Mouse (Mus musculus): ENCODE data around the gene Col1a1. TPM values are rescaled to one million over a fixed set of nuclear protein-coding genes. Genes with fewer than 3 reads are reported as not detected.

Col1a1 gene
- polyA plus RNA-seq (2015; fragmentation: Nextera tagmentation; extraction: Ambion mirVana) = 29.8 and 37.8 TPM in 2 replicates

- peak within 1 kb of the TSS; percentile 61 for H3K4me2 ChIP-seq (ENCODE audit: low read depth, low read length)
- DNase-seq (no peak), ATAC-seq (no peak)
- peak within 1 kb of the TSS; percentile 28 for H3K4me3 ChIP-seq (ENCODE audit: low read depth, low read length)
- TF ChIP-seq EP300 (IDR thresholded peaks at IDR 0.05; ENCODE audit: low read depth) = no peak
- no peak for TF ChIP-seq CTCF (IDR thresholded peaks at IDR 0.05; ENCODE audit: low read depth)
- no peak within 1 kb of the TSS; the same call in 1 of the 2 replicates for H3K9ac ChIP-seq (replicated peaks)
- no peaks in the 10 kb centered on the region for H3K9me3 ChIP-seq (ENCODE audit: low read length)
- H3K36me3 ChIP-seq (replicated peaks; ENCODE audit: insufficient read depth, low read length) = no peaks in the 10 kb centered on the region
- 23% methylated on average over 19 of the region's 19 CpGs for WGBS (ENCODE audit: insufficient replicate concordance)
- H3K27me3 ChIP-seq (ENCODE audit: insufficient read depth, low read length) = peaks cover 68% of the 10 kb centered on the region
- no peak within 1 kb of the TSS for H3K27ac ChIP-seq (ENCODE audit: low read depth)
- 0 out of 2 replicates have a peak, but pooled peaks cover 6% of the 10 kb centered on the region for H3K4me1 ChIP-seq (ENCODE audit: insufficient read depth)
Observed at GRCm38 (mm10) chr11:94936045-94936444, at the start of gene Col1a1. Col1a1 (plus strand) TSS chr11:94936224.

DNA sequence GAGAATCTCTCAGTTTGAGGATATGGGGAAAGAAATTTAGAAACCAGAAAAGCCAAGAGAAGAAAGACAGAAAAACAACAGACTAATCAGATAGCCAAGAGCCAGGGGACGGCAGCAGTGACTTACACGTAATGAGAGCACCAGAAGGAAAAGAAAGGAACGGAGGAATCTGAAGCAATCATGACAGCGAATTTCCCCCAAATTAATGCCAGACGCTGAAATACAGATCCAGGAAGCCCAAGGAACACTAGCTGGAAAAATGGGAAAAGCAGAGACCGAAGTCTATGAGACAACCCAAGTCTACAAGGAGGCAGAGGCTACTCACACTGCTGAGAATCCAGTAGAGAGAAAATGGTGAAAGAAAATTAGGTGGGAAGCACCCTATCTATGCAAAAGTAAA lies 44.9 kb upstream of the Col1a1 start:
- Histone ChIP-seq H3K9me3 (ENCODE audit: low read length) (no peaks in the 10 kb centered on the region), H3K4me3 (ENCODE audit: low read depth, low read length) (no peak overlapping the region), H3K27ac (ENCODE audit: low read depth) (no peak overlapping the region), H3K27me3 (ENCODE audit: insufficient read depth, low read length) (peaks cover 3% of the 10 kb centered on the region; the same call in 1 of the 2 replicates), H3K36me3 (replicated peaks; ENCODE audit: insufficient read depth, low read length) (no peaks in the 10 kb centered on the region), H3K4me1 (ENCODE audit: insufficient read depth) (no peaks in the 10 kb centered on the region), H3K9ac (replicated peaks) (no peak overlapping the region), H3K4me2 (ENCODE audit: low read depth, low read length) (no peak overlapping the region)
- no peak for ATAC-seq
- TF ChIP-seq CTCF (IDR thresholded peaks at IDR 0.05; ENCODE audit: low read depth) (no peak), EP300 (IDR thresholded peaks at IDR 0.05; ENCODE audit: low read depth) (no peak)
- no peak for DNase-seq
- 80% methylated on average over 6 of the region's 6 CpGs for WGBS (ENCODE audit: insufficient replicate concordance)

DNA sequence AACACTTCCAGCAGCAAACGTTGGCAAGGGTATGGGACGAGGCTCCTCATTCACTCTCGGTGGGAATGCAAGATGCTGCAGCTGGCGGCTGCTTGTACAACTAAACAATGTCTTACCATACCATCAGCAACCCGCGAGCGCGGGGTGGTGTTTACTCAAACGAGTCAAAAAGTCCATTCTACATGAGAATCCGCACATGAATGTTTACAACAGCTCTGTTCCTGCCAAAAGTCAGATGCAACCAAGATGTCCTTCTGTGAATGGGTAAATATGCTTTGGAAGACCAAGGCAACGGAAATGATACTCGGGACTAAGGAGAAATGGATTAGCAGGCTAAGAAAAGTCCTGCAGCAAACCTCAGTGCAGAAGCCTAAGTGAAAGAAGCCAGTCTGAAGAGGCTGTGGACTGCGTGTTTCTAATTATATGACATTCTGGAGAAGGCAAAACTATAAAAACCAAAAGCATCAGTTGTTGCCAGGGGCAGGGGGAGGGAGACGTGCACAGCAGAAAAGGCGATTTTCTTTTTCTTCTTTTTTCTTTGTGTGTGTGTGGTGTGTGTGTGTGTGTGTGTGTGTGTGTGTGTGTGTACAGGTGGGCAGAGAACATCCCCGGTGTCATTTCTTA lies 39.2 kb upstream of the Col1a1 start:
- no peak overlapping the region for H3K4me2 ChIP-seq (ENCODE audit: low read depth, low read length)
- H3K36me3 ChIP-seq (replicated peaks; ENCODE audit: insufficient read depth, low read length) = no peaks in the 10 kb centered on the region
- no peak for TF ChIP-seq EP300 (IDR thresholded peaks at IDR 0.05; ENCODE audit: low read depth)
- TF ChIP-seq CTCF (IDR thresholded peaks at IDR 0.05; ENCODE audit: low read depth) = no peak
- no peak overlapping the region for H3K27ac ChIP-seq (ENCODE audit: low read depth)
- H3K4me3 ChIP-seq (ENCODE audit: low read depth, low read length) = no peak overlapping the region
- no peak for ATAC-seq
- H3K9me3 ChIP-seq (ENCODE audit: low read length) = no peaks in the 10 kb centered on the region
- no peaks in the 10 kb centered on the region for H3K27me3 ChIP-seq (ENCODE audit: insufficient read depth, low read length)
- H3K9ac ChIP-seq (replicated peaks) = no peak overlapping the region
- 69% methylated on average over 16 of the region's 16 CpGs for WGBS (ENCODE audit: insufficient replicate concordance)
- no peaks in the 10 kb centered on the region for H3K4me1 ChIP-seq (ENCODE audit: insufficient read depth)
- no peak for DNase-seq

DNA sequence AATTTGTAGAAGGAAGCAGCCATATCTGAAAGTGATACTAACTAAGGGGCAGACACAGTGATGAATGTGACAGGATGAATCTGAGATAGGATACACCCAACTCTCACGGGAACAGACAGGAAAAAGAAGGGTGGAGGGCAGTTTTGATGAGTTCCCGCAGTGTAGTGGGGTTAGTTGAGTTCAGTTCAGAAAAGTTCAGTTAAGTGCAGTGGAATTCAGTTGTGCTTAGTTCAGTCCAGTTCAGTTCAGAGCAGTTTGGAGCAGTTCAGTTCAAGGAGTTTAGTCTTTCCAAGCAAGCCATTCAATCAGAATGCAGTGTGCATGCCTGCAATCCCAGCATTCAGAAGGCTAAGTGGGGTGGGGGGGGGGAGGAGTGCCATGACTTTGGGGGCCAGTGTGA lies 34.8 kb upstream of the Col1a1 start:
- Histone ChIP-seq H3K9ac (replicated peaks) (no peak overlapping the region), H3K27me3 (ENCODE audit: insufficient read depth, low read length) (no peaks in the 10 kb centered on the region), H3K27ac (ENCODE audit: low read depth) (no peak overlapping the region), H3K9me3 (ENCODE audit: low read length) (no peaks in the 10 kb centered on the region), H3K4me3 (ENCODE audit: low read depth, low read length) (no peak overlapping the region), H3K36me3 (replicated peaks; ENCODE audit: insufficient read depth, low read length) (no peaks in the 10 kb centered on the region), H3K4me1 (ENCODE audit: insufficient read depth) (no peaks in the 10 kb centered on the region), H3K4me2 (ENCODE audit: low read depth, low read length) (no peak overlapping the region)
- TF ChIP-seq EP300 (IDR thresholded peaks at IDR 0.05; ENCODE audit: low read depth) = no peak
- TF ChIP-seq CTCF (IDR thresholded peaks at IDR 0.05; ENCODE audit: low read depth) = no peak
- ATAC-seq = no peak
- DNase-seq = no peak
- WGBS (ENCODE audit: insufficient replicate concordance) = 39% methylated on average over 2 of the region's 2 CpGs

- TF ChIP-seq CTCF (IDR thresholded peaks at IDR 0.05; ENCODE audit: low read depth) (no peak), EP300 (IDR thresholded peaks at IDR 0.05; ENCODE audit: low read depth) (no peak)
- DNase-seq (no peak), ATAC-seq (no peak)
- no peaks in the 10 kb centered on the region for H3K27me3 ChIP-seq (ENCODE audit: insufficient read depth, low read length)
- H3K36me3 ChIP-seq (replicated peaks; ENCODE audit: insufficient read depth, low read length) = no peaks in the 10 kb centered on the region
- H3K27ac ChIP-seq (ENCODE audit: low read depth) = no peak overlapping the region
- 80% methylated on average over 3 of the region's 3 CpGs for WGBS (ENCODE audit: insufficient replicate concordance)
- no peak overlapping the region for H3K4me3 ChIP-seq (ENCODE audit: low read depth, low read length)
- H3K4me1 ChIP-seq (ENCODE audit: insufficient read depth) = no peaks in the 10 kb centered on the region
- no peaks in the 10 kb centered on the region for H3K9me3 ChIP-seq (ENCODE audit: low read length)
- H3K9ac ChIP-seq (replicated peaks) = no peak overlapping the region
- no peak overlapping the region for H3K4me2 ChIP-seq (ENCODE audit: low read depth, low read length)
Observed at GRCm38 (mm10) chr11:94904306-94904705, 31.7 kb upstream of the Col1a1 start.

GRCm38 (mm10) chr11:94910971-94911370 lies 25.1 kb upstream of the Col1a1 start:
- H3K9me3 ChIP-seq (ENCODE audit: low read length) = no peaks in the 10 kb centered on the region
- WGBS (ENCODE audit: insufficient replicate concordance) = 73% methylated on average over 5 of the region's 5 CpGs
- no peak for ATAC-seq

More at GRCm38 (mm10) chr11:94910971-94911370, 25.1 kb upstream of the Col1a1 start:
- no peak for TF ChIP-seq CTCF (IDR thresholded peaks at IDR 0.05; ENCODE audit: low read depth)
- no peak for TF ChIP-seq EP300 (IDR thresholded peaks at IDR 0.05; ENCODE audit: low read depth)
- no peak overlapping the region for H3K4me2 ChIP-seq (ENCODE audit: low read depth, low read length)
- no peaks in the 10 kb centered on the region for H3K4me1 ChIP-seq (ENCODE audit: insufficient read depth)
- H3K27me3 ChIP-seq (ENCODE audit: insufficient read depth, low read length) = no peaks in the 10 kb centered on the region
- H3K4me3 ChIP-seq (ENCODE audit: low read depth, low read length) = no peak overlapping the region
- H3K9ac ChIP-seq (replicated peaks) = no peak overlapping the region
- DNase-seq = no peak
- H3K36me3 ChIP-seq (replicated peaks; ENCODE audit: insufficient read depth, low read length) = no peaks in the 10 kb centered on the region
- H3K27ac ChIP-seq (ENCODE audit: low read depth) = no peak overlapping the region
